Mouse (Mus musculus): ENCODE data around the gene Gm20388. TPM values are rescaled to one million over a fixed set of nuclear protein-coding genes. Genes with fewer than 3 reads are reported as not detected.

Gm20388 gene
- polyA plus RNA-seq, 1 experiment: 18.7 TPM

DNA sequence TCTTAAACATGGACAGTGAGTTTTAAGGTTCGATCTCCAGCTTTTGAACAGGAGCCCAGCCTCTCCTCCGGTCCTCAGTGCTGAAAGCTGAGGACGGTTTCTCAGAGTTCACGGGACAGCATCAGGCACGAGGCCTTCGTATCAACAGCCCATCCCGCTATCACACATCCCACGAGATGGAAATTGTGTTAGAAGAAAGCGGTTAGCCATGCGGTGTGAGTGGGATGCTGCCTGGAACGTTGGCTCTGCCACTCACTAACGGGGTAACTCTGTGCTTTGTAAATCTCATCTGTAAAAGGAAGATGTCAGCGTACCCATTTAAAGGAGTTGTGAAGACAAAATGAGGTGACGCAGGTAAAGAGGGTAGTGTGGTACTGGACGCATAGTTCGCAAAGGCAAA, 3796.5 kb downstream of the Gm20388 start:
- Histone ChIP-seq H3K4me1 (ENCODE audit: control insufficient read depth, insufficient read depth, low read length) (no peaks in the 10 kb centered on the region), H3K4me3 (replicated peaks; ENCODE audit: insufficient read depth, low read depth, low read length) (no peak overlapping the region), H3K27ac (ENCODE audit: insufficient read depth, low read length) (no peak overlapping the region), H3K27me3 (ENCODE audit: control insufficient read depth, insufficient read depth, low read length) (no peaks in the 10 kb centered on the region)
- TF ChIP-seq CTCF (IDR thresholded peaks at IDR 0.05; ENCODE audit: borderline replicate concordance, insufficient read depth, low read depth, low read length): no peak
- no peak for TF ChIP-seq POLR2A (IDR thresholded peaks at IDR 0.05; ENCODE audit: borderline replicate concordance, insufficient read depth, low read length)
- DNase-seq: no peak
- WGBS: 83% methylated on average over 16 of the region's 16 CpGs

DNA sequence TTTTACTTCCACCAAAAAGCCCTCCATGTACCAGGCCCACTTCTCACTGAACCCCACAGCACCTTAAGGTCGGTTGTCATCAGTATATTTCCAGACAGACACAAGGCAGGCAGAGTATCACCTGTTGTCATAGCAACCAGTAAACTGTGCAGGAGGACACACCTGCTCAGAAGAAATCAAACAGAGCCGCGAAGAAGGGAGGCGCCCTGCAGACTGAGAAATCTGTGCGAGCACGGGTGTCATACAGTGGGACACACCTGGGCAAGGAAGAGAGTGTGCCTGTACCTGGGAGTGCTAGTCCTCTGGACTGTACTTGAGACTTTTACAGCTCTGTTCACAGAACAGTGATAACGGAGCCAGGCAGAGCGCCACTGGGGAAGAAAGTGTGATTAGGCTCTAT, 3798.1 kb downstream of the Gm20388 start:
- Histone ChIP-seq H3K4me1 (ENCODE audit: control insufficient read depth, insufficient read depth, low read length) (no peaks in the 10 kb centered on the region), H3K4me3 (replicated peaks; ENCODE audit: insufficient read depth, low read depth, low read length) (no peak overlapping the region), H3K27ac (ENCODE audit: insufficient read depth, low read length) (no peak overlapping the region), H3K27me3 (ENCODE audit: control insufficient read depth, insufficient read depth, low read length) (no peaks in the 10 kb centered on the region)
- 86% methylated on average over 8 of the region's 8 CpGs for WGBS
- TF ChIP-seq POLR2A (IDR thresholded peaks at IDR 0.05; ENCODE audit: borderline replicate concordance, insufficient read depth, low read length) (no peak), CTCF (IDR thresholded peaks at IDR 0.05; ENCODE audit: borderline replicate concordance, insufficient read depth, low read depth, low read length) (no peak)
- no peak for DNase-seq

DNA sequence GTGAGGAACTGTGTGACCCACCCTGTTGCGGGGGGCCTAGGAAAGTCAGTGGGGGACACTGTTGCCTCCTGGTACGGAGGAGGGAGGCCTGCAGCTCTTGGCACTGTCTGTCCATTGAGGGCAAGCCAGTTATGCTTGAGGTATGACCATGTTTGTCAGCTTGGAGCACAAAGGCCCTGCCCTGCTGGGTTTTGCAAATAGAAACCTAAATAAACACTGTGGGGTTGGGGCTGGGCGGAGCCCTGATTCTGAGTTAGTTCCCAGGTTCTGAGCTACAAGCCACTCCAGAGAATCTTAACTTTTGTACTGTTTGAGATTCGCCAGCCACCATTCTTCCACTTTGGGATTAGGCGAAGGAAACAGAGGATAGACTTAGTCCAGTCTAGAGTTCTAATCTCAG, 3799.7 kb downstream of the Gm20388 start:
- Histone ChIP-seq H3K4me1 (ENCODE audit: control insufficient read depth, insufficient read depth, low read length) (no peaks in the 10 kb centered on the region), H3K27me3 (ENCODE audit: control insufficient read depth, insufficient read depth, low read length) (no peaks in the 10 kb centered on the region), H3K4me3 (replicated peaks; ENCODE audit: insufficient read depth, low read depth, low read length) (no peak overlapping the region), H3K27ac (ENCODE audit: insufficient read depth, low read length) (no peak overlapping the region)
- TF ChIP-seq POLR2A (IDR thresholded peaks at IDR 0.05; ENCODE audit: borderline replicate concordance, insufficient read depth, low read length) (no peak), CTCF (IDR thresholded peaks at IDR 0.05; ENCODE audit: borderline replicate concordance, insufficient read depth, low read depth, low read length) (no peak)
- no peak for DNase-seq
- 79% methylated on average over 5 of the region's 5 CpGs for WGBS

GRCm38 (mm10) chr8:123714451-123714850, 3803.8 kb downstream of the Gm20388 start:
- Histone ChIP-seq H3K4me3 (replicated peaks; ENCODE audit: insufficient read depth, low read depth, low read length) (no peak overlapping the region), H3K27me3 (ENCODE audit: control insufficient read depth, insufficient read depth, low read length) (no peaks in the 10 kb centered on the region), H3K4me1 (ENCODE audit: control insufficient read depth, insufficient read depth, low read length) (peaks cover 2% of the 10 kb centered on the region; the same call in 1 of the 2 replicates), H3K27ac (ENCODE audit: insufficient read depth, low read length) (no peak overlapping the region)
- WGBS: 33% methylated on average over 5 of the region's 5 CpGs
- TF ChIP-seq CTCF (IDR thresholded peaks at IDR 0.05; ENCODE audit: borderline replicate concordance, insufficient read depth, low read depth, low read length) (no peak), POLR2A (IDR thresholded peaks at IDR 0.05; ENCODE audit: borderline replicate concordance, insufficient read depth, low read length) (no peak)
- DNase-seq: no peak

DNA sequence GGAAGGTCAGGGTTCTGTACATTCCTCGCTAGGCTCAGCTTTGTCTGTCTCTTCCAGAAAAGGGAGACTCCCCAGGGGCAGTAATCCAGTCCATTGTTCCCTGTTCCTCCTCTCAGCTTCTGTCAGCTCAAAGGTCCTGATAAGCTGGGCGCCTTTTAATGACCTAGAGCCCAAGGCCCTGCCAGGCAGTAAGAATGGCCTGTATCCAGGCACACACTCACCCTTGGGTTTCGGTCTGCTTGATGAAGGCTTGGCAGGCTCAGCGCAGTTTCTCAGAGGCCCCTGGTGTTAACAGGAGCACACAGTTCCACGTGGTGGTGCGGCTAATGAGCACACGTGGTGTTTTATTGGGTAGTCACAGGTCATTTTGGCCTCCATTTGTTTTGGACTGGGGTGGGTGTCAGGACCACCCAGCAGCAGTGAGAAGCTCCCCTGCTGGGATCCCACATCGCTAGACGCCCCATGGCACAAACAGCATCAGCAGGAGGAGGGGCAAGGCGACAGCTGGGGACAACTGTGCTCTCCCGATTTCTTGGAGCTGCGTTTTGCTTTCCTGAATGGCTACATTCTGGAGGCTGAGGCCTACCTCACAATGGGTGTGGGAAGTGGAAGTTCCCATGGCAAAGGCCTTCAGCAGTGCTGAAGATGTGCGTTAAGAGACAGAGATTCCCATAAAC, 3805.4 kb downstream of the Gm20388 start:
- WGBS: 55% methylated on average over 13 of the region's 13 CpGs
- TF ChIP-seq POLR2A (IDR thresholded peaks at IDR 0.05; ENCODE audit: borderline replicate concordance, insufficient read depth, low read length) (no peak), CTCF (IDR thresholded peaks at IDR 0.05; ENCODE audit: borderline replicate concordance, insufficient read depth, low read depth, low read length) (no peak)
- Histone ChIP-seq H3K4me3 (replicated peaks; ENCODE audit: insufficient read depth, low read depth, low read length) (no peak overlapping the region), H3K4me1 (ENCODE audit: control insufficient read depth, insufficient read depth, low read length) (peaks cover 2% of the 10 kb centered on the region), H3K27ac (ENCODE audit: insufficient read depth, low read length) (no peak overlapping the region), H3K27me3 (ENCODE audit: control insufficient read depth, insufficient read depth, low read length) (no peaks in the 10 kb centered on the region)
- DNase-seq: no peak

DNA sequence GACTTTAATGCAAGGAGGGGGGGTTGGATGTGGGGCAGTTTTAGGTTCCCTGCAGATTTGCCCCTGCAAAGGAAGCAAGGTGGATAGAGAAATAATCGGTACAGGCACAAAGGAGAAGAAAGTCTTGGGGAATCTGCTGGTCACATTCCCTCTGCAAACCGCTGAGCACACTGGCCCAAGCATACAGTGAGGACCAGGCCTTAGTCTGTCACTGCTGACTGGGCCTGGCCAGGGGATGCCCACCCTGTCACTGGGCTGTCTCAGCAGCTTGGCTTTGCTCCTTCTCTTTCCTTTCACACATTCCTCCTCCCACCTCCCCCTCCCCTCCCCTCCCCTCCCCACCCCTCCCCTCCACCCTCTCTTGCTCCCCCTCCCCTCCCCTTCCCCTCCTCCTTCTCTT, 3806.5 kb downstream of the Gm20388 start:
- no peak for DNase-seq
- H3K4me1 ChIP-seq (ENCODE audit: control insufficient read depth, insufficient read depth, low read length): peaks cover 2% of the 10 kb centered on the region
- H3K27me3 ChIP-seq (ENCODE audit: control insufficient read depth, insufficient read depth, low read length): no peaks in the 10 kb centered on the region
- 83% methylated on average over 2 of the region's 2 CpGs for WGBS
- no peak overlapping the region for H3K27ac ChIP-seq (ENCODE audit: insufficient read depth, low read length)
- H3K4me3 ChIP-seq (replicated peaks; ENCODE audit: insufficient read depth, low read depth, low read length): no peak overlapping the region
- TF ChIP-seq CTCF (IDR thresholded peaks at IDR 0.05; ENCODE audit: borderline replicate concordance, insufficient read depth, low read depth, low read length) (no peak), POLR2A (IDR thresholded peaks at IDR 0.05; ENCODE audit: borderline replicate concordance, insufficient read depth, low read length) (no peak)

DNA sequence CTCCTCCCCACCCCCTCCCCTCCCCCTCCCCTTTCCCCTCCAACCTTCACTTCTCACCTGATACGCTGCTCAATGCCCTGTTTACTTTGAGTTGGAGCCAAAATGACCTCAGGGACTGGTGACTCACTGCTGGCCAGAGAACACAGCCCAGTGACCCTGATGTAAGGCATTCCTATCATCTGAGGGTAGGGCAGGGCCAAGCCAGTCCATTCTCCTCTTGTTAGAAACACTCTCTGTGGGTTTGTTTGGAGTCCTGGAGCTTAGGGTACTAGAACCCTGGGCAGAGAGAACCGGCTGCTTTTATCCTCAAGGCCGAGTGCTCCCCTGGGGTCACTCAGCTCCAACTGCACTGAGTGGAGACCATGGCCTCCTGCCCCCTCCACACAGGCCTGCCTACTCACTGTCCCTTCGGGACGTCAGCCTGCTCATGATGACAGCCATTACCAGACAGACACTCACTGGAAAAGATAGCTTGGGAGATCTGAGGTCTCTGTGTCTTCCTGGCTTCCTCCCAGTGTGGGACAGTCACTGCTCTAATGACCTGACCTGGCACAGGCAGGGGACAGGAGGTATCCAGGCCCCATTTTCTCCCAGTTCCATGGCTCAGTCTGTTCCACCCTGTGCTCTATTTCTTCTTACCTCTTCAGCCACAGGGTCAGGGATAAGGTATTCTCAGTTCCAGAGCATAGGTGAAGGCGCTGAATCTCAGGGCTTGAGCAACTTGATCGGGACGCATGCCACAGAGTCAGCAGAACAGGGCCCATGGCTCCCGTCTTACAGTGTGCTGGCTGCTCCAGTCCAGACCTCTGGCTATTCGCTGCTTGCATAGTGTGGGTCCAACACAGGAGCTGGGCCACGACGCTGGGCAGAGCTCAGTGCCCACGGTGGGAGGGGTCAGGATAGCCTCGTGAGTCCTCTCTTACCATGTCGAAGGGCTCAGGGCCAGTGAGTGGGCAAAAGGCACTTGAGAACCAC, 3807.2 kb downstream of the Gm20388 start:
- TF ChIP-seq POLR2A (IDR thresholded peaks at IDR 0.05; ENCODE audit: borderline replicate concordance, insufficient read depth, low read length) (no peak), CTCF (IDR thresholded peaks at IDR 0.05; ENCODE audit: borderline replicate concordance, insufficient read depth, low read depth, low read length) (no peak)
- peak in 1 of 2 experiments; percentile 23 for DNase-seq
- peak overlapping the region; percentile 26; the same call in 1 of the 2 replicates for H3K27ac ChIP-seq (ENCODE audit: insufficient read depth, low read length)
- 78% methylated on average over 15 of the region's 15 CpGs for WGBS
- no peaks in the 10 kb centered on the region for H3K27me3 ChIP-seq (ENCODE audit: control insufficient read depth, insufficient read depth, low read length)
- peaks cover 2% of the 10 kb centered on the region for H3K4me1 ChIP-seq (ENCODE audit: control insufficient read depth, insufficient read depth, low read length)
- H3K4me3 ChIP-seq (replicated peaks; ENCODE audit: insufficient read depth, low read depth, low read length): no peak overlapping the region
